Mouse (Mus musculus): ENCODE results near the gene P2rx6. TPM values are rescaled to one million over a fixed set of nuclear protein-coding genes. Genes with fewer than 3 reads are reported as not detected.

Gene P2rx6
- total RNA-seq, 2 experiments from 2014 or later, result 0.50 to 0.83 TPM

- intact Hi-C loops (cut with DNase I), result no loop called here
- DNase-seq (ENCODE audit: low spot score), result peak; percentile 63
Measured at GRCm38 (mm10) chr16:17619198-17620105, 57.8 kb downstream of the P2rx6 start, which contains the start of gene Smpd4. Gene Smpd4 (plus strand): TSS chr16:17619354.

DNA sequence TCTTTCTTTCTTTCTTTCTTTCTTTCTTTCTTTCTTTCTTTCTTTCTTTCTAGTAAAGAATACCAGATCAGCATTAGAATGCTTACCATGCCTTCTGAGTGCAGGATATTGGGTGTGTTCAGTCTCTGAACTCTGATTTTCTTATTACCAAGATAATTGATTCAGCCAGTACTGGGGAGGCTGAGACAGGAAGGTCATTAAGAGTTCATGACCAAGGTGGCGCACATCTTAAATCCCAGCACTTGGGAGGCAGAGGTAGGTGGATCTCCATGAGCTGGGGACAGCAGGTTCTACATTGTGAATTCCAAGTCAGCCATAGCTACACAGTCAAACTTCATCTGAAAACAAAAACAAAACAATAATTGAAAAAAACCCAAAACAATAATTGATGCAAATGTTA is 60.3 kb downstream of the P2rx6 start:
- DNase-seq (ENCODE audit: low spot score), result no peak
- intact Hi-C loops (cut with DNase I), result no loop called here

DNA sequence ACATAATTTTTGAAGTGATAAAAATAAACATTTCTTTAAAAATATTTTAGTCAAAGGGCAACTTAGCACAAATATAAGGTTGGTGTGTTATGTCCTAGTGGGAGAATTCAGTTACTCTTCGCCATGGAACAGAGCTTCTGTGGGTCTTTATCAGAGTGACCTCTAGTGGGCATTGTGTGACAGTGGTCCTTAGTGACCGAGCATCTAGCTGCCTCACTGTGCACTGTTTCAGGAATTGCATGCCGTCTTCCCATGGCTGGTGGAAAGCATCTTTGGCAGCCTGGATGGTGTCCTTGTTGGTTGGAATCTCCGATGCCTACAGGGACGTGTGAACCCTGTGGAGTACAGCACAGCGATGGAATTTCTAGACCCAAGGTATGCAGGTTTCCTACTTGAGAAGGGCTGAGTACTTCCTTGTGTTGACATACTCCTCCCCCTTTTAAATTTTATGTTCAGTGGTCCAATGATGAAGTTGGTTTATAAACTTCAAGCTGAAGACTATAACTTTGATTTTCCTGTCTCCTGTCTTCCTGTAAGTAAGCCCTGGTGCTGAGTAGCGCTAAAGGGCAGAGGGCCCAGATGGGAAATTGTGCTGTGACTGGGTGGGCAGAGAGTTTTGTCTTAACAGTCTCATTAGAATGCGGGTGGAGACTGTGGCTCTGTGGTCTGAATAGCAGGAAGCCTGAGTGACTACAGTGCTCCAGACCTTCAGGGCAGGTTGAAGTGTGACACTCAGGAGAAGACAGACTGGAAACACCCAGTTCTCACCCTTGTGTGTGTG is 64.0 kb downstream of the P2rx6 start:
- intact Hi-C loops (cut with DNase I), result no loop called here
- DNase-seq (ENCODE audit: low spot score), result no peak

DNA sequence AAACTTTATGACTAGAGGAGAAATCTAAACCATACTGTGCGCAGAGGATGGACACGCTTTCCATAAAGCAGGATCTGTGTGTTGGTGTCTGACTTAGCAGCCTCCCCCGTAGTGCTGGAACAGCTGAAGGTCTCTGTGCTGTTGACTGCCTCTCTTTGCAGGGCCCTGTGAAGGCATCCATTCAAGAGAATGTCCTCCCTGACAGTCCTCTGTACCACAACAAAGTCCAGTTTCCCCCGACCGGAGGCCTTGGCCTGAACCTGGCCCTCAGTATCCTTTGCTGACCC is 64.5 kb downstream of the P2rx6 start:
- no peak for DNase-seq (ENCODE audit: low spot score)
- intact Hi-C loops (cut with DNase I), result no loop called here

Other genes with a start within 250 kb of the P2rx6 start
- 1 to 10 TPM; 2.0 TPM for gene Serpind1, start 230.5 kb upstream of the P2rx6 start, total RNA-seq (2021)
- 10 to 100 TPM; 14.9 to 16.9 TPM for gene Snap29, start 155.9 kb upstream of the P2rx6 start, total RNA-seq (2021)
- 10 to 100 TPM; 53.2 to 56.3 TPM for gene Pi4ka, start 155.6 kb upstream of the P2rx6 start, total RNA-seq (2021)
- 10 to 100 TPM; 25.3 to 29.3 TPM for gene Crkl, start 109.9 kb upstream of the P2rx6 start, total RNA-seq (2021)
- gene Aifm3, start 72.3 kb upstream of the P2rx6 start, total RNA-seq (2021), result under 1 TPM in 1 of 2 experiments, not detected in 1; 0.28 TPM
- 10 to 100 TPM; 34.3 to 35.0 TPM for gene Lztr1, start 53.2 kb upstream of the P2rx6 start, total RNA-seq (2021)
- gene Thap7, start 30.7 kb upstream of the P2rx6 start, total RNA-seq (2021), result 10 to 100 TPM; 13.1 to 14.7 TPM
- under 1 TPM in 1 of 2 experiments, not detected in 1; 0.17 TPM for gene Lrrc74b, start 638 bp upstream of the P2rx6 start, total RNA-seq (2021)
- gene Slc7a4, start 21.3 kb downstream of the P2rx6 start, total RNA-seq (2021), result 1 to 10 TPM; 1.4 to 2.3 TPM
- gene Smpd4, start 57.5 kb downstream of the P2rx6 start, total RNA-seq (2021), result 10 to 100 TPM; 18.3 to 20.7 TPM
- gene Ccdc74a, start 84.6 kb downstream of the P2rx6 start, total RNA-seq (2021), result under 1 TPM in 1 of 2 experiments, not detected in 1; 0.36 TPM
- gene Med15, start 171.0 kb downstream of the P2rx6 start, total RNA-seq (2021), result 10 to 100 TPM; 24.5 to 26.6 TPM
- 10 to 100 TPM; 16.1 to 16.7 TPM for gene Klhl22, start 197.7 kb downstream of the P2rx6 start, total RNA-seq (2021)
- gene Scarf2, start 235.4 kb downstream of the P2rx6 start, total RNA-seq (2021), result 1 to 10 TPM; 5.1 to 5.6 TPM

Data from heart, postnatal 25 days (tissue).